Mouse (Mus musculus) ES-Bruce4 (cell line): ENCODE data around the gene Ccdc170. TPM values are rescaled to one million over a fixed set of nuclear protein-coding genes. Genes with fewer than 3 reads are reported as not detected.
A peak's percentile ranks its signal among the peaks of the same experiment; 100 is the strongest.

Source experiments
- H3K27ac ChIP-seq: 2 replicates; pipeline ENCODE4 v1.5.1; 2012; ENCODE audit warnings: low read length, inconsistent platforms; ENCODE audit not compliant: insufficient read depth
- H3K27me3 ChIP-seq: 2 replicates; pipeline ENCODE4 v1.6.1; 2012; ENCODE audit warnings: mild to moderate bottlenecking, low read length, inconsistent platforms; ENCODE audit not compliant: control insufficient read depth, poor library complexity, insufficient read depth, severe bottlenecking
- H3K36me3 ChIP-seq: 2 replicates; pipeline ENCODE4 v1.6.1; 2012; ENCODE audit warnings: inconsistent platforms, mild to moderate bottlenecking, low read length, moderate library complexity; ENCODE audit not compliant: control insufficient read depth, poor library complexity, insufficient read depth, severe bottlenecking
- H3K4me1 ChIP-seq: one replicate; pipeline ENCODE4 v1.8.1; 2011; ENCODE audit warnings: low read length; ENCODE audit not compliant: control insufficient read depth, insufficient read depth
- H3K4me3 ChIP-seq: 2 replicates; pipeline ENCODE4 v1.5.1; 2011; ENCODE audit warnings: low read depth, mild to moderate bottlenecking, low read length
- H3K9ac ChIP-seq: 2 replicates; pipeline ENCODE4 v1.6.1; 2012; ENCODE audit warnings: low read depth, mild to moderate bottlenecking, inconsistent platforms; ENCODE audit not compliant: poor library complexity, severe bottlenecking
- H3K9me3 ChIP-seq: replicated peaks from 2 replicates; pipeline ENCODE4 v1.6.1; 2012; ENCODE audit warnings: mild to moderate bottlenecking, low read length, inconsistent platforms; ENCODE audit not compliant: control insufficient read depth, poor library complexity, insufficient read depth, severe bottlenecking
- CTCF ChIP-seq: IDR thresholded peaks from one replicate; pipeline ENCODE4 v1.8.1; 2011; ENCODE audit warnings: low read depth, low read length
- EP300 ChIP-seq: IDR thresholded peaks from 2 replicates; pipeline ENCODE4 v1.6.1; 2011; ENCODE audit warnings: low read depth, low read length; ENCODE audit not compliant: insufficient read depth
- POLR2A ChIP-seq: IDR thresholded peaks from one replicate; pipeline ENCODE4 v1.8.1; 2011; ENCODE audit warnings: low read length; ENCODE audit not compliant: insufficient read depth
- polyA plus RNA-seq: library from polyadenylated mRNA; stranded (reverse); fragments of >200 nt; gene quantifications from 2 replicates; pipeline ENCODE4 v1.2.4, GENCODE M21; 2011; ENCODE audit warnings: low read depth; ENCODE audit not compliant: missing spikeins, insufficient read depth, insufficient read length

Ccdc170 gene
- polyA plus RNA-seq, 1 experiment, result 6.8 TPM

- Histone ChIP-seq H3K36me3 (no peaks in the 10 kb centered on the region), H3K4me1 (no peaks in the 10 kb centered on the region), H3K9ac (no peak overlapping the region), H3K27me3 (no peaks in the 10 kb centered on the region), H3K4me3 (no peak overlapping the region), H3K27ac (no peak overlapping the region), H3K9me3 (no peaks in the 10 kb centered on the region)
- TF ChIP-seq EP300 (no peak), POLR2A (no peak), CTCF (no peak)
Measured at GRCm38 (mm10) chr10:4533873-4534272, 51.6 kb downstream of the Ccdc170 start.

GRCm38 (mm10) chr10:4545550-4545949 lies 63.2 kb downstream of the Ccdc170 start:
- TF ChIP-seq EP300 (no peak), CTCF (peak; percentile 41), POLR2A (no peak)
- H3K27me3 ChIP-seq, result no peaks in the 10 kb centered on the region

GRCm38 (mm10) chr10:4553442-4554119 lies 71.3 kb downstream of the Ccdc170 start:
- H3K4me3 ChIP-seq, result no peak overlapping the region
- H3K27me3 ChIP-seq, result no peaks in the 10 kb centered on the region
- H3K9me3 ChIP-seq, result no peaks in the 10 kb centered on the region
- H3K36me3 ChIP-seq, result no peaks in the 10 kb centered on the region
- TF ChIP-seq CTCF (no peak), EP300 (no peak), POLR2A (no peak)
- H3K9ac ChIP-seq, result no peak overlapping the region
- H3K4me1 ChIP-seq, result no peaks in the 10 kb centered on the region
- H3K27ac ChIP-seq, result no peak overlapping the region

More at GRCm38 (mm10) chr10:4545550-4545949, 63.2 kb downstream of the Ccdc170 start:
- Histone ChIP-seq H3K9me3 (peaks cover 4% of the 10 kb centered on the region), H3K4me1 (no peaks in the 10 kb centered on the region), H3K9ac (no peak overlapping the region), H3K36me3 (no peaks in the 10 kb centered on the region), H3K27ac (no peak overlapping the region), H3K4me3 (no peak overlapping the region)

- Histone ChIP-seq H3K36me3 (no peaks in the 10 kb centered on the region), H3K27ac (no peak overlapping the region), H3K9ac (no peak overlapping the region), H3K4me3 (no peak overlapping the region), H3K4me1 (no peaks in the 10 kb centered on the region), H3K27me3 (no peaks in the 10 kb centered on the region), H3K9me3 (no peaks in the 10 kb centered on the region)
- TF ChIP-seq CTCF (no peak), EP300 (no peak), POLR2A (no peak)
Measured at GRCm38 (mm10) chr10:4556842-4557377, 74.6 kb downstream of the Ccdc170 start.

- Histone ChIP-seq H3K9me3 (no peaks in the 10 kb centered on the region), H3K4me3 (no peak overlapping the region), H3K4me1 (no peaks in the 10 kb centered on the region), H3K36me3 (no peaks in the 10 kb centered on the region), H3K27me3 (no peaks in the 10 kb centered on the region), H3K27ac (no peak overlapping the region), H3K9ac (no peak overlapping the region)
- TF ChIP-seq CTCF (no peak), EP300 (no peak), POLR2A (no peak)
Measured at GRCm38 (mm10) chr10:4559132-4559531, 76.8 kb downstream of the Ccdc170 start.

- no peak overlapping the region for H3K27ac ChIP-seq
- no peaks in the 10 kb centered on the region for H3K4me1 ChIP-seq
- H3K36me3 ChIP-seq, result no peaks in the 10 kb centered on the region
- no peaks in the 10 kb centered on the region for H3K27me3 ChIP-seq
- no peak overlapping the region for H3K9ac ChIP-seq
- no peaks in the 10 kb centered on the region; the same call in 1 of the 2 replicates for H3K9me3 ChIP-seq
- no peak overlapping the region for H3K4me3 ChIP-seq
- TF ChIP-seq EP300, result no peak
- no peak for TF ChIP-seq CTCF
- no peak for TF ChIP-seq POLR2A
Measured at GRCm38 (mm10) chr10:4565148-4565547, 82.8 kb downstream of the Ccdc170 start.
